8 mouse cellular contexts compared by ENCODE assay signal in genomic region chr5:134932179-134932902, GRCm38 (mm10). TPM values are rescaled to one million over a fixed set of nuclear protein-coding genes. Genes with fewer than 3 reads are reported as not detected.
A peak's percentile ranks its signal among the peaks of the same experiment; 100 is the strongest.
DNase-seq lines count a peak whose midpoint lies in the region; ATAC-seq lines count a peak whose summit lies in the region.

Gene Mettl27 (plus strand): TSS chr5:134932368.

- no peaks in the 10 kb centered on the region for H3K4me1 ChIP-seq in forebrain, embryonic 11.5 days (replicated peaks; ENCODE audit: control insufficient read depth, insufficient read depth, low read length)
- peaks cover 5% of the 10 kb centered on the region; the same call in 1 of the 2 replicates for H3K4me1 ChIP-seq in heart, embryonic 16.5 days (ENCODE audit: control insufficient read depth, insufficient read depth, low read length)
- peaks cover 31% of the 10 kb centered on the region for H3K4me1 ChIP-seq in liver, embryonic 15.5 days (replicated peaks)
- peaks cover 8% of the 10 kb centered on the region for H3K4me1 ChIP-seq in neural tube, embryonic 12.5 days

- under 1% methylated on average over 39 of the region's 41 CpGs for WGBS in forebrain, embryonic 11.5 days
- WGBS in heart, embryonic 16.5 days, result under 1% methylated on average over 41 of the region's 41 CpGs
- under 1% methylated on average over 41 of the region's 41 CpGs for WGBS in liver, embryonic 15.5 days (ENCODE audit: insufficient replicate concordance)
- WGBS in neural tube, embryonic 12.5 days, result under 1% methylated on average over 41 of the region's 41 CpGs

- DNase-seq in CD8-positive naive resting alpha-beta T cell, adult 2 months (ENCODE audit: low read depth in 2 of 2, low spot score in 2 of 2), result peak; percentile 74 to 89
- peak; percentile 79 for DNase-seq in c-Kit-positive CD71-negative TER-119-negative erythroid progenitor cells, embryonic 14.5 days (ENCODE audit: low read depth)
- peak; percentile 92 for DNase-seq in forebrain, embryonic 11.5 days (ENCODE audit: low spot score)
- DNase-seq in kidney, postnatal 36 days, result peak; percentile 93 to 94
- DNase-seq in telencephalon, adult 2 months (ENCODE audit: low read depth, low spot score), result peak; percentile 67

- no peaks in the 10 kb centered on the region for H3K27me3 ChIP-seq in forebrain, embryonic 11.5 days (ENCODE audit: control insufficient read depth, insufficient read depth, low read length)
- no peaks in the 10 kb centered on the region for H3K27me3 ChIP-seq in heart, embryonic 16.5 days (ENCODE audit: control insufficient read depth, insufficient read depth, low read length)
- peaks cover 15% of the 10 kb centered on the region for H3K27me3 ChIP-seq in liver, embryonic 15.5 days
- H3K27me3 ChIP-seq in neural tube, embryonic 12.5 days (replicated peaks), result no peaks in the 10 kb centered on the region

- H3K36me3 ChIP-seq in forebrain, embryonic 11.5 days (ENCODE audit: control insufficient read depth, insufficient read depth, low read length), result no peaks in the 10 kb centered on the region
- H3K36me3 ChIP-seq in heart, embryonic 16.5 days (ENCODE audit: control insufficient read depth, insufficient read depth), result no peaks in the 10 kb centered on the region
- peaks cover 19% of the 10 kb centered on the region for H3K36me3 ChIP-seq in liver, embryonic 15.5 days (replicated peaks)
- no peaks in the 10 kb centered on the region for H3K36me3 ChIP-seq in neural tube, embryonic 12.5 days

- no peak within 1 kb of the TSS for H3K27ac ChIP-seq in forebrain, embryonic 11.5 days (ENCODE audit: low read depth, low read length)
- peak within 1 kb of the TSS; percentile 61 for H3K27ac ChIP-seq in heart, embryonic 16.5 days (ENCODE audit: low read length)
- H3K27ac ChIP-seq in liver, embryonic 15.5 days (replicated peaks), result peak within 1 kb of the TSS; percentile 98
- H3K27ac ChIP-seq in neural tube, embryonic 12.5 days, result no peak within 1 kb of the TSS

- no peaks in the 10 kb centered on the region for H3K9me3 ChIP-seq in forebrain, embryonic 11.5 days (ENCODE audit: control insufficient read depth, low read length)
- no peaks in the 10 kb centered on the region for H3K9me3 ChIP-seq in heart, embryonic 16.5 days (replicated peaks; ENCODE audit: control insufficient read depth, low read length)
- no peaks in the 10 kb centered on the region for H3K9me3 ChIP-seq in liver, embryonic 15.5 days (replicated peaks)
- no peaks in the 10 kb centered on the region for H3K9me3 ChIP-seq in neural tube, embryonic 12.5 days

- peak within 1 kb of the TSS; percentile 71 for H3K4me2 ChIP-seq in forebrain, embryonic 11.5 days (ENCODE audit: low read depth, low read length, severe bottlenecking)
- peak within 1 kb of the TSS; percentile 99 for H3K4me2 ChIP-seq in heart, embryonic 16.5 days (ENCODE audit: low read depth, low read length)
- H3K4me2 ChIP-seq in liver, embryonic 15.5 days, result peak within 1 kb of the TSS; percentile 91
- peak within 1 kb of the TSS; percentile 95 for H3K4me2 ChIP-seq in neural tube, embryonic 12.5 days (replicated peaks)

- ATAC-seq in forebrain, embryonic 11.5 days (replicated peaks; ENCODE audit: low FRiP score), result peak; percentile 95
- ATAC-seq in heart, embryonic 16.5 days (replicated peaks; ENCODE audit: extremely low read depth, insufficient read depth, low FRiP score), result peak; percentile 91
- peak; percentile 94 for ATAC-seq in liver, embryonic 15.5 days (ENCODE audit: insufficient read depth)
- ATAC-seq in neural tube, embryonic 12.5 days (ENCODE audit: low FRiP score, low read depth), result peak; percentile 96

- peak within 1 kb of the TSS; percentile 50 for H3K9ac ChIP-seq in forebrain, embryonic 11.5 days (ENCODE audit: low read length)
- H3K9ac ChIP-seq in heart, embryonic 16.5 days (ENCODE audit: low read length), result peak within 1 kb of the TSS; percentile 87
- peak within 1 kb of the TSS; percentile 80 for H3K9ac ChIP-seq in liver, embryonic 15.5 days
- H3K9ac ChIP-seq in neural tube, embryonic 12.5 days, result peak within 1 kb of the TSS; percentile 65

- H3K4me3 ChIP-seq in forebrain, embryonic 11.5 days (ENCODE audit: low read depth, low read length), result peak within 1 kb of the TSS; percentile 48
- H3K4me3 ChIP-seq in heart, embryonic 16.5 days (ENCODE audit: low read length), result peak within 1 kb of the TSS; percentile 84
- peak within 1 kb of the TSS; percentile 89 for H3K4me3 ChIP-seq in liver, embryonic 15.5 days (replicated peaks)
- H3K4me3 ChIP-seq in neural tube, embryonic 12.5 days, result peak within 1 kb of the TSS; percentile 66

RNA-seq across cellular contexts. Expression of gene Mettl27, which starts in this region (rescaled TPM):
- 7.3 and 10.4 TPM in 2 replicates for polyA plus RNA-seq in forebrain, embryonic 11.5 days (2014; fragmentation: Nextera tagmentation; extraction: Ambion mirVana)
- polyA plus RNA-seq in heart, embryonic 16.5 days (2015; fragmentation: Nextera tagmentation; extraction: Ambion mirVana), result 9.1 and 10.5 TPM in 2 replicates
- polyA plus RNA-seq in liver, embryonic 15.5 days (2015; fragmentation: Nextera tagmentation; extraction: Ambion mirVana), result 17.2 and 21.3 TPM in 2 replicates
- 8.8 and 10.1 TPM in 2 replicates for polyA plus RNA-seq in neural tube, embryonic 12.5 days (2016; fragmentation: Nextera tagmentation; extraction: Ambion mirVana)

Comparison
In these comparisons a context has a peak if more than half of its experiments do, and no peak if none do; other contexts are left out.
1. H3K27ac ChIP-seq: peak in heart, embryonic 16.5 days (single experiment) and liver, embryonic 15.5 days (single experiment); none in forebrain, embryonic 11.5 days (single experiment) and neural tube, embryonic 12.5 days (single experiment).
2. Peak in every context shown above with its lines, with median percentiles within 50 percentile points of each other: DNase-seq, ATAC-seq, H3K4me2 ChIP-seq, H3K4me3 ChIP-seq and H3K9ac ChIP-seq.